Mouse (Mus musculus) liver, postnatal 0 days (tissue): ENCODE measurements at regions not wholly inside any gene's neighbourhood (a gene's known extent, or its start where the extent isn't known, plus 50 kb on each side); places are given as distances from the start of the nearest gene placed in this dataset.

Experiments
- CTCF ChIP-seq: sonication (generic); IDR thresholded peaks from 2 replicates; pipeline ENCODE4 v1.5.1; 2016; ENCODE audit warnings: antibody characterized with exemption, low read depth
- EP300 ChIP-seq: IDR thresholded peaks from 2 replicates; pipeline ENCODE4 v1.6.1; 2016; ENCODE audit warnings: antibody characterized with exemption, low read depth, mild to moderate bottlenecking

DNA sequence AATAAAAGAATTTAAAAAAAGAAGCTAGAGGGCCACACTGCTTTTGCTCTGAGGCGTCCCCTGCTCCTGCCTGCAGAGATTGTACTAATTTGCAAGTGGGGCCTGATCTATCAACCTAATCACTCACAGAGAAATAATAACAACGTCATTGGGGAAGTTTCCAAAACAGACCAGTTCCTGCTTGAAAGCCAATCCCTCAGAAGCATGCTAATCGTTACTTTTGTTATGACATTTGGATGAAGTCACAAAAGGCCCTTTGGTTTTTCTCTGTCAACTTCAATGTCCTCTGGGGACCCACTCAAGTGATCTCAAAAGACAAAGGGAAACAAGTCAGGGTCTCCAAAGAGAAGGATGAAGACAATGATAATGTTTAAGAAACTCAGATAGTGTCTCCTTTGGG lies 72.2 kb upstream of the Srd5a3 start:
- TF ChIP-seq CTCF (no peak), EP300 (no peak)
